Mouse (Mus musculus): ENCODE data around the gene Zfp108. TPM values are rescaled to one million over a fixed set of nuclear protein-coding genes. Genes with fewer than 3 reads are reported as not detected.

Zfp108 gene
- polyA plus RNA-seq, 1 experiment from 2014 or later: 2.1 TPM

- peak; percentile 53; the same call in 1 of the 2 replicates for ATAC-seq (replicated peaks; ENCODE audit: extremely low read depth, insufficient read depth, low FRiP score)
- WGBS: 2% methylated on average over 13 of the region's 13 CpGs
- peak within 1 kb of the TSS; percentile 61 for H3K9ac ChIP-seq (ENCODE audit: low read length)
- H3K4me2 ChIP-seq (ENCODE audit: low read depth, low read length): peak within 1 kb of the TSS; percentile 92
- peak within 1 kb of the TSS; percentile 40; the same call in 1 of the 2 replicates for H3K27ac ChIP-seq (ENCODE audit: low read length)
- H3K9me3 ChIP-seq (replicated peaks; ENCODE audit: control insufficient read depth, low read length): no peaks in the 10 kb centered on the region
- peak within 1 kb of the TSS; percentile 87 for H3K4me3 ChIP-seq (ENCODE audit: low read length)
- peaks cover 21% of the 10 kb centered on the region for H3K36me3 ChIP-seq (ENCODE audit: control insufficient read depth, insufficient read depth)
- no peaks in the 10 kb centered on the region for H3K27me3 ChIP-seq (ENCODE audit: control insufficient read depth, insufficient read depth, low read length)
- peaks cover 17% of the 10 kb centered on the region for H3K4me1 ChIP-seq (ENCODE audit: control insufficient read depth, insufficient read depth, low read length)
Observed at GRCm38 (mm10) chr7:24300771-24301282, 46.2 kb downstream of the Zfp108 start, which contains the start of gene Zfp61. Gene Zfp61 (minus strand): TSS chr7:24301232.

Other genes starting within 250 kb of the Zfp108 start
- gene Vmn1r183, start 201.5 kb upstream of the Zfp108 start, polyA plus RNA-seq (2015; fragmentation: Nextera tagmentation; extraction: Ambion mirVana): 0.01 TPM in 1 of 2 replicates, not detected in the other
- gene Zfp180, start 172.9 kb upstream of the Zfp108 start, polyA plus RNA-seq (2015; fragmentation: Nextera tagmentation; extraction: Ambion mirVana): 13.2 and 14.1 TPM in 2 replicates
- gene Zfp112, start 142.5 kb upstream of the Zfp108 start, polyA plus RNA-seq (2015; fragmentation: Nextera tagmentation; extraction: Ambion mirVana): 5.2 and 6.0 TPM in 2 replicates
- gene Zfp235, start 120.6 kb upstream of the Zfp108 start, polyA plus RNA-seq (2015; fragmentation: Nextera tagmentation; extraction: Ambion mirVana): 8.7 and 9.4 TPM in 2 replicates
- gene Zfp114, start 79.7 kb upstream of the Zfp108 start, polyA plus RNA-seq (2015; fragmentation: Nextera tagmentation; extraction: Ambion mirVana): 2.1 and 3.3 TPM in 2 replicates
- 5.6 and 7.1 TPM in 2 replicates for gene Zfp111, start 43.4 kb upstream of the Zfp108 start, polyA plus RNA-seq (2015; fragmentation: Nextera tagmentation; extraction: Ambion mirVana)
- gene Zfp109, start 17.2 kb upstream of the Zfp108 start, polyA plus RNA-seq (2015; fragmentation: Nextera tagmentation; extraction: Ambion mirVana): 3.6 TPM in 2 replicates
- 5.8 and 6.7 TPM in 2 replicates for gene Zfp93, start 15.6 kb downstream of the Zfp108 start, polyA plus RNA-seq (2015; fragmentation: Nextera tagmentation; extraction: Ambion mirVana)
- 16.6 and 16.8 TPM in 2 replicates for gene Zfp61, start 46.4 kb downstream of the Zfp108 start, polyA plus RNA-seq (2015; fragmentation: Nextera tagmentation; extraction: Ambion mirVana)
- gene Zfp94, start 61.9 kb downstream of the Zfp108 start, polyA plus RNA-seq (2015; fragmentation: Nextera tagmentation; extraction: Ambion mirVana): 5.1 and 5.2 TPM in 2 replicates
- gene Tescl, start 79.1 kb downstream of the Zfp108 start, polyA plus RNA-seq (2015; fragmentation: Nextera tagmentation; extraction: Ambion mirVana): 0.17 and 0.30 TPM in 2 replicates
- gene Lypd5, start 94.4 kb downstream of the Zfp108 start, polyA plus RNA-seq (2015; fragmentation: Nextera tagmentation; extraction: Ambion mirVana): not detected in 2 replicates
- 5.2 and 10.9 TPM in 2 replicates for gene Kcnn4, start 115.5 kb downstream of the Zfp108 start, polyA plus RNA-seq (2015; fragmentation: Nextera tagmentation; extraction: Ambion mirVana)
- gene Smg9, start 144.8 kb downstream of the Zfp108 start, polyA plus RNA-seq (2015; fragmentation: Nextera tagmentation; extraction: Ambion mirVana): 18.7 and 20.5 TPM in 2 replicates
- gene Irgc1, start 197.5 kb downstream of the Zfp108 start, polyA plus RNA-seq (2015; fragmentation: Nextera tagmentation; extraction: Ambion mirVana): 0.29 TPM in 1 of 2 replicates, not detected in the other
- 8.1 and 8.8 TPM in 2 replicates for gene Plaur, start 207.7 kb downstream of the Zfp108 start, polyA plus RNA-seq (2015; fragmentation: Nextera tagmentation; extraction: Ambion mirVana)
- 1.2 and 1.3 TPM in 2 replicates for gene Cadm4, start 227.2 kb downstream of the Zfp108 start, polyA plus RNA-seq (2015; fragmentation: Nextera tagmentation; extraction: Ambion mirVana)

Measured in heart, embryonic 16.5 days (tissue).